Mouse (Mus musculus): ENCODE data around the gene Man1a. TPM values are rescaled to one million over a fixed set of nuclear protein-coding genes. Genes with fewer than 3 reads are reported as not detected.

Man1a gene
- polyA plus RNA-seq, 1 experiment from 2014 or later, result 16.9 TPM

DNA sequence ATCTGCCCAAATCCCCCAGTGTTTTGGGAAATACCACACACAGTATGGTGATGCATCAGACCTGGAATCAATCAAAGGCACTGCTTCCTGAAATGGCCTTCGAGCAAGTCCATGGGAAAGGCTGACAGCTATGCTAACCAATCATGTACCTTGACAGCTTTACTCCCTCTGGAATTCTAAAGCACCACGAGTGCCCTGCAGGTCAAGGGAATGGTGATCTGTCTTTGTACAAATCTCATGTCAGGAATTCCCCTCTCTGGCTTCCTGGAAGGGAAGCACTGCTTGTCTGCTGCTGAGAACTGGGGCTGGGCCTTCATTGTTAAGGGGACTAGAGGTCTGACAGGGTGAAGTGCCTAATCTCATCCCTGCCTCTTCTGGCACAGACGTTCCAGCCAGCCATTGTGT is 17.3 kb downstream of the Man1a start:
- H3K4me3 ChIP-seq (ENCODE audit: low read depth, low read length), result no peak overlapping the region
- no peak; the same call in 1 of the 2 replicates for ATAC-seq (ENCODE audit: insufficient number of reproducible peaks, insufficient read depth, low FRiP score, low read depth)
- no peaks in the 10 kb centered on the region for H3K4me1 ChIP-seq (ENCODE audit: control insufficient read depth, insufficient read depth, low read length)
- H3K9me3 ChIP-seq (ENCODE audit: control insufficient read depth, low read depth, low read length), result no peaks in the 10 kb centered on the region
- 5% methylated on average over 3 of the region's 3 CpGs for WGBS
- no peak overlapping the region for H3K27ac ChIP-seq (ENCODE audit: low read length)
- no peak overlapping the region for H3K9ac ChIP-seq (replicated peaks; ENCODE audit: low read depth, low read length)
- no peak overlapping the region for H3K4me2 ChIP-seq (replicated peaks; ENCODE audit: low read depth, low read length)
- H3K27me3 ChIP-seq (ENCODE audit: control insufficient read depth, insufficient read depth, low read length), result no peaks in the 10 kb centered on the region
- H3K36me3 ChIP-seq (ENCODE audit: control insufficient read depth, insufficient read depth, low read length), result 0 out of 2 replicates have a peak, but pooled peaks cover 5% of the 10 kb centered on the region

DNA sequence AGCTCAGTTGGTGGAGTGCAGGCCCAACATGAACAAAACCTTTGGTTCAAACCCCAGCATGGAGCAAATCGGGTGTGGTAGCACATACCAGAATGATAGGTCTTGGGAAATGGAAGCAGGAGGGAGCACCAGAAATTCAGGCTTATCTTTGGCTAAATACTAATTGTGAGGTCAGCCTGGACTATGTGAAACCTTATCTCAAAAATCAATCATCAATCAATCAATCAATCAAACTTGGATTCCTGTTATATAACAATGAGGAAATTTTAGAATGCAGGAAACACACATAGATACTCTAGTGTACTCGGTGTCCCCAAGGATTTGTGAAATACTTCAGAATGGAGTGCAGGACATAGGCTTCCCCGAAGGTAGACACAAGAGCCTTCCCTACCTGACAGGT is 17.8 kb downstream of the Man1a start:
- no peak overlapping the region for H3K9ac ChIP-seq (replicated peaks; ENCODE audit: low read depth, low read length)
- H3K27ac ChIP-seq (ENCODE audit: low read length), result no peak overlapping the region
- no peak overlapping the region for H3K4me2 ChIP-seq (replicated peaks; ENCODE audit: low read depth, low read length)
- H3K36me3 ChIP-seq (ENCODE audit: control insufficient read depth, insufficient read depth, low read length), result 0 out of 2 replicates have a peak, but pooled peaks cover 5% of the 10 kb centered on the region
- 36% methylated on average over 3 of the region's 3 CpGs for WGBS
- H3K27me3 ChIP-seq (ENCODE audit: control insufficient read depth, insufficient read depth, low read length), result no peaks in the 10 kb centered on the region
- no peak for ATAC-seq (ENCODE audit: insufficient number of reproducible peaks, insufficient read depth, low FRiP score, low read depth)
- H3K4me3 ChIP-seq (ENCODE audit: low read depth, low read length), result no peak overlapping the region
- H3K4me1 ChIP-seq (ENCODE audit: control insufficient read depth, insufficient read depth, low read length), result no peaks in the 10 kb centered on the region
- H3K9me3 ChIP-seq (ENCODE audit: control insufficient read depth, low read depth, low read length), result no peaks in the 10 kb centered on the region

- no peaks in the 10 kb centered on the region for H3K27me3 ChIP-seq (ENCODE audit: control insufficient read depth, insufficient read depth, low read length)
- H3K4me2 ChIP-seq (replicated peaks; ENCODE audit: low read depth, low read length), result no peak overlapping the region
- no peaks in the 10 kb centered on the region for H3K9me3 ChIP-seq (ENCODE audit: control insufficient read depth, low read depth, low read length)
Observed at GRCm38 (mm10) chr10:54054188-54054587, 22.2 kb downstream of the Man1a start.

GRCm38 (mm10) chr10:54047885-54048284 is 28.5 kb downstream of the Man1a start:
- Histone ChIP-seq H3K9ac (replicated peaks; ENCODE audit: low read depth, low read length) (no peak overlapping the region), H3K4me1 (ENCODE audit: control insufficient read depth, insufficient read depth, low read length) (no peaks in the 10 kb centered on the region; the same call in 1 of the 2 replicates), H3K4me3 (ENCODE audit: low read depth, low read length) (no peak overlapping the region), H3K36me3 (ENCODE audit: control insufficient read depth, insufficient read depth, low read length) (no peaks in the 10 kb centered on the region), H3K4me2 (replicated peaks; ENCODE audit: low read depth, low read length) (no peak overlapping the region), H3K9me3 (ENCODE audit: control insufficient read depth, low read depth, low read length) (no peaks in the 10 kb centered on the region), H3K27me3 (ENCODE audit: control insufficient read depth, insufficient read depth, low read length) (no peaks in the 10 kb centered on the region), H3K27ac (ENCODE audit: low read length) (no peak overlapping the region)
- peak; percentile 77; the same call in 1 of the 2 replicates for ATAC-seq (ENCODE audit: insufficient number of reproducible peaks, insufficient read depth, low FRiP score, low read depth)
- 57% methylated on average over 4 of the region's 4 CpGs for WGBS

More at GRCm38 (mm10) chr10:54054188-54054587, 22.2 kb downstream of the Man1a start:
- Histone ChIP-seq H3K36me3 (ENCODE audit: control insufficient read depth, insufficient read depth, low read length) (no peaks in the 10 kb centered on the region), H3K9ac (replicated peaks; ENCODE audit: low read depth, low read length) (no peak overlapping the region), H3K4me3 (ENCODE audit: low read depth, low read length) (no peak overlapping the region), H3K27ac (ENCODE audit: low read length) (no peak overlapping the region), H3K4me1 (ENCODE audit: control insufficient read depth, insufficient read depth, low read length) (no peaks in the 10 kb centered on the region)
- no peak for ATAC-seq (ENCODE audit: insufficient number of reproducible peaks, insufficient read depth, low FRiP score, low read depth)
- whole genome bisulfite sequencing, result 88% methylated on average over 4 of the region's 4 CpGs

- WGBS, result 83% methylated on average over 3 of the region's 3 CpGs
- Histone ChIP-seq H3K27ac (ENCODE audit: low read length) (no peak overlapping the region), H3K9ac (replicated peaks; ENCODE audit: low read depth, low read length) (no peak overlapping the region), H3K36me3 (ENCODE audit: control insufficient read depth, insufficient read depth, low read length) (no peaks in the 10 kb centered on the region), H3K4me2 (replicated peaks; ENCODE audit: low read depth, low read length) (no peak overlapping the region), H3K4me3 (ENCODE audit: low read depth, low read length) (no peak overlapping the region), H3K9me3 (ENCODE audit: control insufficient read depth, low read depth, low read length) (no peaks in the 10 kb centered on the region), H3K27me3 (ENCODE audit: control insufficient read depth, insufficient read depth, low read length) (no peaks in the 10 kb centered on the region), H3K4me1 (ENCODE audit: control insufficient read depth, insufficient read depth, low read length) (no peaks in the 10 kb centered on the region; the same call in 1 of the 2 replicates)
- 0 out of 2 replicates have a peak, but pooled peaks have one; percentile 48 for ATAC-seq (ENCODE audit: insufficient number of reproducible peaks, insufficient read depth, low FRiP score, low read depth)
Observed at GRCm38 (mm10) chr10:54043358-54043757, 33.1 kb downstream of the Man1a start.

- Histone ChIP-seq H3K27ac (ENCODE audit: low read length) (no peak overlapping the region), H3K36me3 (ENCODE audit: control insufficient read depth, insufficient read depth, low read length) (no peaks in the 10 kb centered on the region), H3K9me3 (ENCODE audit: control insufficient read depth, low read depth, low read length) (no peaks in the 10 kb centered on the region), H3K4me2 (replicated peaks; ENCODE audit: low read depth, low read length) (no peak overlapping the region), H3K4me3 (ENCODE audit: low read depth, low read length) (no peak overlapping the region), H3K27me3 (ENCODE audit: control insufficient read depth, insufficient read depth, low read length) (no peaks in the 10 kb centered on the region), H3K4me1 (ENCODE audit: control insufficient read depth, insufficient read depth, low read length) (no peaks in the 10 kb centered on the region), H3K9ac (replicated peaks; ENCODE audit: low read depth, low read length) (no peak overlapping the region)
- ATAC-seq (ENCODE audit: insufficient number of reproducible peaks, insufficient read depth, low FRiP score, low read depth), result no peak
- 75% methylated on average over 7 of the region's 7 CpGs for WGBS
Observed at GRCm38 (mm10) chr10:54042212-54042840, 34.1 kb downstream of the Man1a start.

GRCm38 (mm10) chr10:54040261-54041165 is 35.9 kb downstream of the Man1a start:
- peak; percentile 62; the same call in 1 of the 2 replicates for ATAC-seq (ENCODE audit: insufficient number of reproducible peaks, insufficient read depth, low FRiP score, low read depth)
- H3K4me3 ChIP-seq (ENCODE audit: low read depth, low read length), result no peak overlapping the region
- WGBS, result 78% methylated on average over 11 of the region's 11 CpGs
- no peak overlapping the region for H3K9ac ChIP-seq (replicated peaks; ENCODE audit: low read depth, low read length)
- no peaks in the 10 kb centered on the region for H3K36me3 ChIP-seq (ENCODE audit: control insufficient read depth, insufficient read depth, low read length)
- H3K9me3 ChIP-seq (ENCODE audit: control insufficient read depth, low read depth, low read length), result no peaks in the 10 kb centered on the region
- H3K27ac ChIP-seq (ENCODE audit: low read length), result 0 out of 2 replicates have a peak overlapping the region, but pooled peaks have one; percentile 15
- H3K4me2 ChIP-seq (replicated peaks; ENCODE audit: low read depth, low read length), result no peak overlapping the region
- no peaks in the 10 kb centered on the region for H3K27me3 ChIP-seq (ENCODE audit: control insufficient read depth, insufficient read depth, low read length)
- no peaks in the 10 kb centered on the region for H3K4me1 ChIP-seq (ENCODE audit: control insufficient read depth, insufficient read depth, low read length)

GRCm38 (mm10) chr10:54039754-54040153 is 36.7 kb downstream of the Man1a start:
- Histone ChIP-seq H3K36me3 (ENCODE audit: control insufficient read depth, insufficient read depth, low read length) (no peaks in the 10 kb centered on the region), H3K27me3 (ENCODE audit: control insufficient read depth, insufficient read depth, low read length) (no peaks in the 10 kb centered on the region), H3K9ac (replicated peaks; ENCODE audit: low read depth, low read length) (no peak overlapping the region), H3K4me1 (ENCODE audit: control insufficient read depth, insufficient read depth, low read length) (no peaks in the 10 kb centered on the region), H3K4me2 (replicated peaks; ENCODE audit: low read depth, low read length) (no peak overlapping the region), H3K4me3 (ENCODE audit: low read depth, low read length) (no peak overlapping the region), H3K27ac (ENCODE audit: low read length) (no peak overlapping the region), H3K9me3 (ENCODE audit: control insufficient read depth, low read depth, low read length) (no peaks in the 10 kb centered on the region)
- 86% methylated on average over 4 of the region's 4 CpGs for WGBS
- no peak for ATAC-seq (ENCODE audit: insufficient number of reproducible peaks, insufficient read depth, low FRiP score, low read depth)

Data from stomach, embryonic 14.5 days (tissue).